Mouse (Mus musculus): ENCODE measurements around the gene Arhgef38.

Gene Arhgef38

GRCm38 (mm10) chr3:133234821-133235295 is at the start of gene Arhgef38:
TSS of gene Arhgef38 (minus strand) at chr3:133234949.
- DNase-seq: no peak

GRCm38 (mm10) chr3:133271887-133272286 is 37.1 kb upstream of the Arhgef38 start:
- DNase-seq: peak; percentile 78 to 93

- DNase-seq: no peak
These were observed 24.1 kb upstream of the Arhgef38 start for GRCm38 (mm10) chr3:133258860-133259259.

- no peak for DNase-seq
These were observed 21.1 kb upstream of the Arhgef38 start for GRCm38 (mm10) chr3:133255842-133256241.

GRCm38 (mm10) chr3:133244027-133244426 is 9.3 kb upstream of the Arhgef38 start:
- no peak for DNase-seq

GRCm38 (mm10) chr3:133241916-133242315 is 7.2 kb upstream of the Arhgef38 start:
- DNase-seq: no peak

- DNase-seq: no peak
These were observed 756 bp downstream of the Arhgef38 start for GRCm38 (mm10) chr3:133233993-133234392.

- DNase-seq: no peak
These were observed 4.3 kb downstream of the Arhgef38 start for GRCm38 (mm10) chr3:133230427-133230826.

- no peak for DNase-seq
These were observed 5.2 kb downstream of the Arhgef38 start for GRCm38 (mm10) chr3:133229594-133229993.

GRCm38 (mm10) chr3:133227258-133228012 is 7.3 kb downstream of the Arhgef38 start:
- no peak for DNase-seq

- no peak for DNase-seq
These were observed 16.2 kb downstream of the Arhgef38 start for GRCm38 (mm10) chr3:133218501-133218900.

- DNase-seq: no peak
These were observed 19.4 kb downstream of the Arhgef38 start for GRCm38 (mm10) chr3:133215198-133215819.

- no peak for DNase-seq
These were observed 21.2 kb downstream of the Arhgef38 start for GRCm38 (mm10) chr3:133213434-133214114.

GRCm38 (mm10) chr3:133211324-133211723 is 23.4 kb downstream of the Arhgef38 start:
- no peak for DNase-seq

GRCm38 (mm10) chr3:133203713-133204112 is 31.0 kb downstream of the Arhgef38 start:
- no peak for DNase-seq

- DNase-seq: no peak
These were observed 32.6 kb downstream of the Arhgef38 start for GRCm38 (mm10) chr3:133202171-133202570.

GRCm38 (mm10) chr3:133188930-133189329 is 45.8 kb downstream of the Arhgef38 start:
- DNase-seq: no peak

GRCm38 (mm10) chr3:133187524-133187923 is 47.2 kb downstream of the Arhgef38 start:
- DNase-seq: no peak

GRCm38 (mm10) chr3:133176033-133176750 is 58.6 kb downstream of the Arhgef38 start:
- DNase-seq: no peak

GRCm38 (mm10) chr3:133172291-133172690 is 62.5 kb downstream of the Arhgef38 start:
- peak in 1 of 2 experiments; percentile 21 for DNase-seq

- peak in 1 of 2 experiments; percentile 52 for DNase-seq
These were observed 65.0 kb downstream of the Arhgef38 start for GRCm38 (mm10) chr3:133169737-133170136.

- no peak for DNase-seq
These were observed 67.2 kb downstream of the Arhgef38 start for GRCm38 (mm10) chr3:133167550-133167949.

- DNase-seq: peak; percentile 60 to 80
These were observed 69.6 kb downstream of the Arhgef38 start for GRCm38 (mm10) chr3:133165130-133165529.

Data from cerebellum, postnatal 36 days (tissue).